Mouse (Mus musculus) kidney, adult 2 months (tissue): ENCODE results near the gene Stard10. TPM values are rescaled to one million over a fixed set of nuclear protein-coding genes. Genes with fewer than 3 reads are reported as not detected.
A peak's percentile ranks its signal among the peaks of the same experiment; 100 is the strongest.

Source experiments
- DNase-seq: peaks from one replicate; pipeline ENCODE4 v3.0.0; 2021
- H3K27ac ChIP-seq: fragments of 200-500 bp; 2 replicates; pipeline ENCODE4 v1.5.1; 2012; ENCODE audit warnings: low read depth, low read length, control low read depth, inconsistent platforms; ENCODE audit not compliant: insufficient read depth
- H3K27me3 ChIP-seq: fragments of 200-500 bp; replicated peaks from 2 replicates; pipeline ENCODE4 v1.6.1; 2012; ENCODE audit warnings: mild to moderate bottlenecking, moderate library complexity, low read length, inconsistent platforms; ENCODE audit not compliant: control insufficient read depth, insufficient read depth
- H3K36me3 ChIP-seq: fragments of 200-500 bp; 2 replicates; pipeline ENCODE4 v1.6.1; 2012; ENCODE audit warnings: mild to moderate bottlenecking, moderate library complexity, low read length, inconsistent platforms; ENCODE audit not compliant: control insufficient read depth, insufficient read depth
- H3K4me1 ChIP-seq: fragments of 200-500 bp; 2 replicates; pipeline ENCODE4 v1.6.1; 2011; ENCODE audit warnings: low read length; ENCODE audit not compliant: control insufficient read depth, insufficient read depth
- H3K4me3 ChIP-seq: fragments of 200-500 bp; 2 replicates; pipeline ENCODE4 v1.5.1; 2011; ENCODE audit warnings: mild to moderate bottlenecking, low read depth, low read length, control low read depth; ENCODE audit not compliant: insufficient read depth
- CTCF ChIP-seq: fragments of 200-500 bp; conservative IDR thresholded peaks from 2 replicates; pipeline ENCODE4 v1.5.1; 2011; ENCODE audit warnings: low read depth, mild to moderate bottlenecking, control low read depth, low read length, moderate library complexity, mixed read lengths; ENCODE audit not compliant: insufficient read depth, insufficient read length
- POLR2A ChIP-seq: fragments of 200-500 bp; IDR thresholded peaks from one replicate; pipeline ENCODE4 v1.6.1; 2011; ENCODE audit warnings: low read depth, low read length, control low read depth
- WGBS: fragments of 180-500 bp; shearing (Covaris S2); methylation state at CpG from one replicate; pipeline ENCODE4 v1.1.7; 2018; 5-methylcytosine and 5-hydroxymethylcytosine counted together
- polyA plus RNA-seq: library from polyadenylated mRNA; depleted of rRNA; stranded (reverse); fragments of >200 nt; gene quantifications from 2 replicates; pipeline ENCODE4 v1.2.3, GENCODE M21; 2012

The Stard10 gene
- polyA plus RNA-seq, 1 experiment = 503 TPM

GRCm38 (mm10) chr7:101301881-101302456 is 14.9 kb upstream of the Stard10 start, which contains the start of gene Atg16l2:
Gene Atg16l2 (minus strand): TSS chr7:101302251.
- H3K27me3 ChIP-seq = no peaks in the 10 kb centered on the region
- H3K4me3 ChIP-seq = peak within 1 kb of the TSS; percentile 72
- H3K36me3 ChIP-seq = no peaks in the 10 kb centered on the region
- TF ChIP-seq CTCF = peak; percentile 35; the same call in 1 of the 2 replicates
- no peak for TF ChIP-seq POLR2A
- H3K4me1 ChIP-seq = peaks cover 1% of the 10 kb centered on the region; the same call in 1 of the 2 replicates
- DNase-seq = peak; percentile 96
- H3K27ac ChIP-seq = peak within 1 kb of the TSS; percentile 48
- WGBS = under 1% methylated on average over 39 of the region's 39 CpGs

- H3K27me3 ChIP-seq = no peaks in the 10 kb centered on the region
- H3K4me3 ChIP-seq = peak overlapping the region; percentile 72
- 27% methylated on average over 7 of the region's 7 CpGs for WGBS
- no peaks in the 10 kb centered on the region for H3K36me3 ChIP-seq
- no peaks in the 10 kb centered on the region; the same call in 1 of the 2 replicates for H3K4me1 ChIP-seq
- no peak for TF ChIP-seq POLR2A
- no peak for TF ChIP-seq CTCF
- no peak for DNase-seq
- H3K27ac ChIP-seq = 0 out of 2 replicates have a peak overlapping the region, but pooled peaks have one; percentile 21
Measured at GRCm38 (mm10) chr7:101302691-101303090, 14.2 kb upstream of the Stard10 start.

GRCm38 (mm10) chr7:101306841-101307240 is 10.0 kb upstream of the Stard10 start:
- Histone ChIP-seq H3K27ac (no peak overlapping the region), H3K27me3 (no peaks in the 10 kb centered on the region), H3K4me1 (peaks cover 8% of the 10 kb centered on the region; the same call in 1 of the 2 replicates), H3K36me3 (no peaks in the 10 kb centered on the region), H3K4me3 (no peak overlapping the region)
- TF ChIP-seq POLR2A = no peak
- TF ChIP-seq CTCF = no peak
- DNase-seq = no peak
- 55% methylated on average over 2 of the region's 2 CpGs for WGBS

DNA sequence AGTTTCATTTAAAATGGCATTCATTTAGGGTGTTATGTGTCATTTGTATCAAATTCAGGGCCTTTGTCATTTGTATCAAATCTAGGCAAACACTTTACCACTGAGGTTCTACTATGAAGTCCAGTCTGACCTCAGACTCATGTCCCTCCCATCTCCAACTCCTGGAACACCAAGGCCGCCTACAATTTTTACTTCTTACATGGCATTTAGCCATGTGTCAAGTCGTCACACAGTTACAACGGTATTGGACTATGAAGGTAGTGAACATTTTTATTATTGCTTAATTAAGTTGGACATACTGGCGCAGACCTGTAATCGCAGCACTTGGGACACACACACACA is 6.9 kb upstream of the Stard10 start:
- DNase-seq = no peak
- TF ChIP-seq CTCF = 0 out of 2 replicates have a peak, but pooled peaks have one; percentile 3
- no peak for TF ChIP-seq POLR2A
- Histone ChIP-seq H3K36me3 (no peaks in the 10 kb centered on the region), H3K4me3 (peak overlapping the region; percentile 73), H3K27me3 (no peaks in the 10 kb centered on the region), H3K27ac (peak overlapping the region; percentile 98), H3K4me1 (peaks cover 16% of the 10 kb centered on the region; the same call in 1 of the 2 replicates)
- 18% methylated on average over 5 of the region's 5 CpGs for WGBS

- Histone ChIP-seq H3K4me1 (peaks cover 20% of the 10 kb centered on the region; the same call in 1 of the 2 replicates), H3K27me3 (no peaks in the 10 kb centered on the region), H3K36me3 (no peaks in the 10 kb centered on the region), H3K4me3 (peak overlapping the region; percentile 73), H3K27ac (peak overlapping the region; percentile 98)
- under 1% methylated on average over 43 of the region's 43 CpGs for WGBS
- DNase-seq = peak; percentile 99
- peak; percentile 29 for TF ChIP-seq POLR2A
- peak; percentile 71 for TF ChIP-seq CTCF
Measured at GRCm38 (mm10) chr7:101310327-101311028, 6.4 kb upstream of the Stard10 start.

DNA sequence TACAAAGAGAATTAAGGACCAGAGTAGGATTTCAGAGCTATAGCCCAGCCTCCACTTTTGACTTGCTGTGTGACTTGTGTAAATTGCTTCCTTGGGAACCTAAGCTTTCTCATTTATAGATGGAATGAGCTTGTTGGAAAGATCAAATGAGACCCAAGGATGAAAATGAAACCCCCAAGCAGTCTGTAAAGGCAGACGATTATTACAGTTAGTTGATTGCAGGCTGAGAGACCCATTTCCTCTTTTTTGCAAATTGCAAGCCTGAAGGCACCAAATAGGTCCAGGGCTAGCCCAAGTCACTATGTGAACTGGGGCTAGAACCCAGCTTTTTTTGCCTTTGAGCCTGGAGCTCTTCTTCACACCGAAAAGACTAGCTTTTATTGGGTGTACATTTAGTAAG is 5.8 kb upstream of the Stard10 start:
- no peaks in the 10 kb centered on the region for H3K27me3 ChIP-seq
- peaks cover 20% of the 10 kb centered on the region; the same call in 1 of the 2 replicates for H3K4me1 ChIP-seq
- 25% methylated on average over 2 of the region's 2 CpGs for WGBS
- TF ChIP-seq CTCF (no peak), POLR2A (no peak)
- H3K27ac ChIP-seq = 0 out of 2 replicates have a peak overlapping the region, but pooled peaks have one; percentile 26
- H3K36me3 ChIP-seq = no peaks in the 10 kb centered on the region
- no peak overlapping the region for H3K4me3 ChIP-seq
- no peak for DNase-seq

DNA sequence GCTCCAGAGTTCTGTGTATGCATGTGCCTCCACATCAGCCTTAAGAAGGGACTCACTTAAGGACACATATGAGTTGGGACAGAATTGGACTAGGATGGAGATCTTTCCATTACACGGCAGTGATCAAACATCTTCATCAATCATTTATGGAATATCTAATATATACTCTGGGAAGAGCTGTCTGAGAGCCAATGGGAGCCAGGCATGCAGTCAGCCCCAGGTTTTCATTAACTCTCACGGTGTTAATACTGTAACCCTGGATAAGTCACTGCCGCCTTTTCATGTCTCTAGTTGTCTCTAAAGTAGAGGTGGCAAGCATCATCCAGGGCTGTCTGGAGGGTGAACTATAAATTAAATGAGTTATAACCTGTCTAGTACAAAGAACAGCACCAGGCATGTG is 3.9 kb upstream of the Stard10 start:
- no peak overlapping the region for H3K27ac ChIP-seq
- H3K27me3 ChIP-seq = no peaks in the 10 kb centered on the region
- DNase-seq = peak; percentile 62
- peaks cover 20% of the 10 kb centered on the region; the same call in 1 of the 2 replicates for H3K4me1 ChIP-seq
- no peak overlapping the region for H3K4me3 ChIP-seq
- TF ChIP-seq CTCF = no peak
- no peak for TF ChIP-seq POLR2A
- no peaks in the 10 kb centered on the region for H3K36me3 ChIP-seq
- WGBS = 36% methylated on average over 3 of the region's 3 CpGs
